Mouse (Mus musculus): ENCODE data around the gene Cox6b1. TPM values are rescaled to one million over a fixed set of nuclear protein-coding genes. Genes with fewer than 3 reads are reported as not detected.
A peak's percentile ranks its signal among the peaks of the same experiment; 100 is the strongest.

Cox6b1 gene
- polyA plus RNA-seq, 1 experiment = not detected

- H3K4me3 ChIP-seq (ENCODE audit: insufficient read depth, low read depth, low read length) = no peak overlapping the region
- 87% methylated on average over 9 of the region's 9 CpGs for WGBS
- H3K4me1 ChIP-seq (ENCODE audit: control insufficient read depth, insufficient read depth, low read length) = peaks cover 16% of the 10 kb centered on the region
- TF ChIP-seq POLR2A (IDR thresholded peaks at IDR 0.05; ENCODE audit: insufficient read depth, low read depth, low read length) (no peak), CTCF (IDR thresholded peaks at IDR 0.05; ENCODE audit: insufficient read depth, low read depth, low read length) (no peak)
- no peak overlapping the region for H3K27ac ChIP-seq (ENCODE audit: insufficient read depth, low read depth, low read length)
Observed at GRCm38 (mm10) chr7:30590927-30591604, 34.9 kb downstream of the Cox6b1 start.

- Histone ChIP-seq H3K27ac (ENCODE audit: insufficient read depth, low read depth, low read length) (peak overlapping the region; percentile 43), H3K4me3 (ENCODE audit: insufficient read depth, low read depth, low read length) (peak overlapping the region; percentile 85), H3K4me1 (ENCODE audit: control insufficient read depth, insufficient read depth, low read length) (peaks cover 19% of the 10 kb centered on the region)
- 26% methylated on average over 40 of the region's 40 CpGs for WGBS
- TF ChIP-seq POLR2A (IDR thresholded peaks at IDR 0.05; ENCODE audit: insufficient read depth, low read depth, low read length) (no peak), CTCF (IDR thresholded peaks at IDR 0.05; ENCODE audit: insufficient read depth, low read depth, low read length) (peak; percentile 87)
Observed at GRCm38 (mm10) chr7:30589435-30590301, 36.3 kb downstream of the Cox6b1 start.

- peak within 1 kb of the TSS; percentile 85 for H3K4me3 ChIP-seq (ENCODE audit: insufficient read depth, low read depth, low read length)
- no peak for TF ChIP-seq POLR2A (IDR thresholded peaks at IDR 0.05; ENCODE audit: insufficient read depth, low read depth, low read length)
- TF ChIP-seq CTCF (IDR thresholded peaks at IDR 0.05; ENCODE audit: insufficient read depth, low read depth, low read length) = no peak
- under 1% methylated on average over 63 of the region's 68 CpGs for WGBS
- peak within 1 kb of the TSS; percentile 43 for H3K27ac ChIP-seq (ENCODE audit: insufficient read depth, low read depth, low read length)
- H3K4me1 ChIP-seq (ENCODE audit: control insufficient read depth, insufficient read depth, low read length) = peaks cover 19% of the 10 kb centered on the region
Observed at GRCm38 (mm10) chr7:30588676-30589434, 37.1 kb downstream of the Cox6b1 start, which contains the start of gene Kmt2b. Gene Kmt2b, minus strand, starts transcription at chr7:30588726.

DNA sequence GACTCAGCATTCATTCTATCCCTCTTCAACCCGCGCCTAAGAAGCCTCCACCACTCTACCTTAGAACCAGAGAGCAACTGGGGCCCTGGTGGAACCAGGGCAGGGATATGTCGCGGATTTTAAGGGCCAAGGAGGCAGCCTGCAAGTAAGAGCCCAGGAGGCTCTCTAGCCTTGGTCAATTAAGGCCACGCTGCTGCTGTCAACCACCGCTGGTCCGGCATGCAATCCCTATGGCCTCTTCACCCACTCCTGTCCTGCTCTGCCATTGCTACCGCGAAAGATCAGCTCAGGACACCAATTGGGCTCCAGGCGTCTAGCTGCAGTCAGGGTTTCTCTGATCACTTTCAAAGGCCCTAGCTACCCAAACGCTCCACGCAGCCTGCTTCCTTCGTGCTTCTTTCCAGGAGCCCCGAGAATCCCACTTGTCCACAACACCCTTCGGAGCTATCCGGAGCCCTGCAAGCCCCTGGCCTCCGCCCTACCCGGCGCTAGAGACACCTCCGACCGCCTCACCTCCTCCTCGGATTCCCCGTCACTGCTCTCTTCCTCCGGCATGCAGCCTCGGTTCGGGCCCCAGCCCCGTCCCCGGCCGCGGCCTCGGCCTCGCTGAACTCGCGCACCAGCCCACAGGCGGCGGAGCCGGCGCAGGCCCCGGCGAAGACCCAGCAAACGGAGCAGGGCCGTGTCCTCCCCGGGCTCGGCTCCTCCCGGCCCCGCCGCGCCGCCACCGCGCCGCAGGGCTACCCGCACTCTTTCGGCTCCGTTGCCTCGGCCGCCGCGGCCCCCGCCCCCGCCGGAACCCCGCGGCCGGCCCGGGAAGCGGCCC lies 37.9 kb downstream of the Cox6b1 start:
- peak overlapping the region; percentile 32; the same call in 1 of the 2 replicates for H3K27ac ChIP-seq (ENCODE audit: insufficient read depth, low read depth, low read length)
- WGBS = 1% methylated on average over 67 of the region's 67 CpGs
- peaks cover 19% of the 10 kb centered on the region for H3K4me1 ChIP-seq (ENCODE audit: control insufficient read depth, insufficient read depth, low read length)
- TF ChIP-seq CTCF (IDR thresholded peaks at IDR 0.05; ENCODE audit: insufficient read depth, low read depth, low read length) (no peak), POLR2A (IDR thresholded peaks at IDR 0.05; ENCODE audit: insufficient read depth, low read depth, low read length) (no peak)
- H3K4me3 ChIP-seq (ENCODE audit: insufficient read depth, low read depth, low read length) = peak overlapping the region; percentile 85

DNA sequence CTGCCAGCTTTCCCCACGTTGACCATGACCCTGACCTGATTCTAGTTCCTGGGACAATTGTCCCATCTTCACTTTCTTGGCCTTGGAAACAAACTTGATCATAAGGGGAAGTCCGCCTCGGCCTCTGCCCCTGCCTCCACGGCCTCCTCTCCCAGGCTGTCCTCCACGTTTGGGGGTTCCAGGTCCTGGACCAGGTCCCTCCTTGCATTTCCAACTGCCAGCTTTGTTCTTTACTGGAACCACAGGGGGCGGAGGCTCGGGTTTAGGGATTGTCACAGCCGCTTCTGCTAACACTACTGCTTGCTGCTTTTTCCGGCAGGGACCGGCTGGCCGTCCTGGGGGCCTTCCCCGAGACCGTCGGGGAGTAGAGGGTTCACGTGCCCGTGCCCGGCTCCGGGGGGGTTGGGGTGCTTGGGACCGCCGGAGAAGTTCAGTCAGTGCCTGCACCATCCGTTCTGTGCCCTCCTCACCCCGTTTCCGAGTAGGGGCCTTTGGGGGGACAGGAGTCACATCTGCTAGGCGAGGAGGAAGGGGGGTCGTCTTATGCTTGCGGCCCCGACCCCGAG lies 39.4 kb downstream of the Cox6b1 start:
- no peak for TF ChIP-seq POLR2A (IDR thresholded peaks at IDR 0.05; ENCODE audit: insufficient read depth, low read depth, low read length)
- TF ChIP-seq CTCF (IDR thresholded peaks at IDR 0.05; ENCODE audit: insufficient read depth, low read depth, low read length) = no peak
- Histone ChIP-seq H3K4me1 (ENCODE audit: control insufficient read depth, insufficient read depth, low read length) (peaks cover 19% of the 10 kb centered on the region), H3K4me3 (ENCODE audit: insufficient read depth, low read depth, low read length) (no peak overlapping the region), H3K27ac (ENCODE audit: insufficient read depth, low read depth, low read length) (no peak overlapping the region)
- WGBS = 80% methylated on average over 28 of the region's 28 CpGs

- 94% methylated on average over 7 of the region's 7 CpGs for WGBS
- Histone ChIP-seq H3K4me3 (ENCODE audit: insufficient read depth, low read depth, low read length) (no peak overlapping the region), H3K4me1 (ENCODE audit: control insufficient read depth, insufficient read depth, low read length) (peaks cover 19% of the 10 kb centered on the region), H3K27ac (ENCODE audit: insufficient read depth, low read depth, low read length) (no peak overlapping the region)
- no peak for TF ChIP-seq POLR2A (IDR thresholded peaks at IDR 0.05; ENCODE audit: insufficient read depth, low read depth, low read length)
- TF ChIP-seq CTCF (IDR thresholded peaks at IDR 0.05; ENCODE audit: insufficient read depth, low read depth, low read length) = no peak
Observed at GRCm38 (mm10) chr7:30585170-30585569, 40.8 kb downstream of the Cox6b1 start.

GRCm38 (mm10) chr7:30584339-30584738 lies 41.6 kb downstream of the Cox6b1 start:
- TF ChIP-seq CTCF (IDR thresholded peaks at IDR 0.05; ENCODE audit: insufficient read depth, low read depth, low read length) = no peak
- TF ChIP-seq POLR2A (IDR thresholded peaks at IDR 0.05; ENCODE audit: insufficient read depth, low read depth, low read length) = no peak
- no peak overlapping the region for H3K27ac ChIP-seq (ENCODE audit: insufficient read depth, low read depth, low read length)
- no peak overlapping the region for H3K4me3 ChIP-seq (ENCODE audit: insufficient read depth, low read depth, low read length)
- 92% methylated on average over 10 of the region's 10 CpGs for WGBS
- H3K4me1 ChIP-seq (ENCODE audit: control insufficient read depth, insufficient read depth, low read length) = peaks cover 14% of the 10 kb centered on the region

DNA sequence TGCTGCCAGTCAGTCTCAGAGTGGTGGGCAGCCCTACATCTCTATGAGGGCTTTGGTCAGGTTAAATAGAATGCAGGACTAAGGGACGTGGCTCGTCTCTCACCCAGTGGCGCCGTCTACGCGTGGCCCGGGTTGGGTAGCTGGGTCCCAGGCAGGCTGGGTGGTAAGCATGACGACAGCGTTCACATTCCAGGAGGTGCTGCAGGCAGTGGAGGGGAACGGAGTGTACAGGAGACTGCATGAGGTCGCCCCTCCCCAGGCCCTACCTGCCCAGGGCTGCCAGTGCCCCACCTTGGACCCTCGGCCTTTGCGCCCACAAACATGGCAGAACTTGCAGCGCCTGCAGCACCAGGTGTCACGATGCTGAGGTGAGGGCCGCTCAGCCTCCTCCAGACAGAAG lies 44.4 kb downstream of the Cox6b1 start:
- TF ChIP-seq POLR2A (IDR thresholded peaks at IDR 0.05; ENCODE audit: insufficient read depth, low read depth, low read length) = no peak
- no peak for TF ChIP-seq CTCF (IDR thresholded peaks at IDR 0.05; ENCODE audit: insufficient read depth, low read depth, low read length)
- no peak overlapping the region for H3K27ac ChIP-seq (ENCODE audit: insufficient read depth, low read depth, low read length)
- no peak overlapping the region for H3K4me3 ChIP-seq (ENCODE audit: insufficient read depth, low read depth, low read length)
- WGBS = 96% methylated on average over 16 of the region's 16 CpGs
- peaks cover 8% of the 10 kb centered on the region for H3K4me1 ChIP-seq (ENCODE audit: control insufficient read depth, insufficient read depth, low read length)
